Mouse (Mus musculus) myocyte (in vitro differentiated cells): ENCODE data around the gene Eftud2.

ENCODE experiments used
- E2F4 ChIP-seq: IDR thresholded peaks from one replicate; pipeline ENCODE4 v1.6.1; 2011; ENCODE audit warnings: mild to moderate bottlenecking, control low read depth, moderate library complexity; ENCODE audit not compliant: insufficient read depth
- MAX ChIP-seq: IDR thresholded peaks from one replicate; pipeline ENCODE4 v1.6.1; 2011; ENCODE audit warnings: low read depth, mild to moderate bottlenecking, control low read depth
- MYOD1 ChIP-seq, 3 experiments: IDR thresholded peaks; one replicate each; pipeline ENCODE4 v1.6.1; 2011; ENCODE audit warnings: control low read depth in 2 of 3, low read depth in 2 of 3, mild to moderate bottlenecking in 2 of 3, moderate library complexity in 1 of 3; ENCODE audit not compliant: insufficient read length in 2 of 3, control insufficient read depth in 1 of 3
- MYOG ChIP-seq, 3 experiments: IDR thresholded peaks; one replicate each; pipeline ENCODE4 v1.6.1; 2011; ENCODE audit warnings: control low read depth in 2 of 3, low read depth in 2 of 3, mild to moderate bottlenecking in 2 of 3; ENCODE audit not compliant: insufficient read length in 2 of 3, control insufficient read depth in 1 of 3, insufficient read depth in 1 of 3
- POLR2A ChIP-seq: IDR thresholded peaks from one replicate; pipeline ENCODE4 v1.6.1; 2011; ENCODE audit warnings: low read depth, mild to moderate bottlenecking, control low read depth, moderate library complexity; ENCODE audit not compliant: insufficient read length
- SRF ChIP-seq: IDR thresholded peaks from one replicate; pipeline ENCODE4 v1.6.1; 2011; ENCODE audit warnings: low read depth; ENCODE audit not compliant: control insufficient read depth, insufficient read length
- TCF12 ChIP-seq: IDR thresholded peaks from one replicate; pipeline ENCODE4 v1.6.1; 2011; ENCODE audit warnings: mild to moderate bottlenecking, control low read depth; ENCODE audit not compliant: poor library complexity, insufficient read depth, severe bottlenecking
- TCF3 ChIP-seq: IDR thresholded peaks from one replicate; pipeline ENCODE4 v1.6.1; 2011; ENCODE audit warnings: low read depth, control low read depth; ENCODE audit not compliant: insufficient read length
- USF1 ChIP-seq: IDR thresholded peaks from one replicate; pipeline ENCODE4 v1.6.1; 2011; ENCODE audit warnings: low read depth, mild to moderate bottlenecking, control low read depth, moderate library complexity

DNA sequence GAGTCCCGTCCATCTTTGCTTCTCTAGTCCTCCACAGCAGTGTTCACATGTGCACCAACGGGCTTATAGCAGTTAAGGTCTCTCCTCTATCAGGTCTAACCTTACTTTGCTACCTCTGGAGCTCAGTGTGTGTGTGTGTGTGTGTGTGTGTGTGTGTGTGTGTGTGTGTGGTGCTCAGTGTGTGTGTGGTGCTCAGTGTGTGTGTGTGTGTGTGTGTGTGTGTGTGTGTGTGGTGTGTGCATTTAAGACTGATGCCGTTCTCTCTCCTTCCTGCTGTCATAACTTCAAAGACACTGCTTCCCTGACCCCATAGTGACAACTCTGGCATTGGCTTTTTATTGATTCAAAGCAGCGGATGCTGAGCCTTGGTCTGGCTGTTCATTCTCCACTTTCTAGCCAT lies 45.2 kb downstream of the Eftud2 start, which contains the start of gene Higd1b:
- TF ChIP-seq POLR2A (no peak), MYOD1 (IDR thresholded peaks at IDR 0.05; ENCODE audit: control insufficient read depth in 1 of 3, insufficient read length in 2 of 3, low read depth in 2 of 3) (no peak), TCF3 (no peak), MYOG (IDR thresholded peaks at IDR 0.05; ENCODE audit: control insufficient read depth in 1 of 3, insufficient read depth in 1 of 3, insufficient read length in 2 of 3, low read depth in 2 of 3) (no peak), USF1 (no peak), TCF12 (no peak), E2F4 (no peak), MAX (no peak), SRF (no peak)
